ENCODE assay signal across 8 mouse cellular contexts in the genomic region with DNA sequence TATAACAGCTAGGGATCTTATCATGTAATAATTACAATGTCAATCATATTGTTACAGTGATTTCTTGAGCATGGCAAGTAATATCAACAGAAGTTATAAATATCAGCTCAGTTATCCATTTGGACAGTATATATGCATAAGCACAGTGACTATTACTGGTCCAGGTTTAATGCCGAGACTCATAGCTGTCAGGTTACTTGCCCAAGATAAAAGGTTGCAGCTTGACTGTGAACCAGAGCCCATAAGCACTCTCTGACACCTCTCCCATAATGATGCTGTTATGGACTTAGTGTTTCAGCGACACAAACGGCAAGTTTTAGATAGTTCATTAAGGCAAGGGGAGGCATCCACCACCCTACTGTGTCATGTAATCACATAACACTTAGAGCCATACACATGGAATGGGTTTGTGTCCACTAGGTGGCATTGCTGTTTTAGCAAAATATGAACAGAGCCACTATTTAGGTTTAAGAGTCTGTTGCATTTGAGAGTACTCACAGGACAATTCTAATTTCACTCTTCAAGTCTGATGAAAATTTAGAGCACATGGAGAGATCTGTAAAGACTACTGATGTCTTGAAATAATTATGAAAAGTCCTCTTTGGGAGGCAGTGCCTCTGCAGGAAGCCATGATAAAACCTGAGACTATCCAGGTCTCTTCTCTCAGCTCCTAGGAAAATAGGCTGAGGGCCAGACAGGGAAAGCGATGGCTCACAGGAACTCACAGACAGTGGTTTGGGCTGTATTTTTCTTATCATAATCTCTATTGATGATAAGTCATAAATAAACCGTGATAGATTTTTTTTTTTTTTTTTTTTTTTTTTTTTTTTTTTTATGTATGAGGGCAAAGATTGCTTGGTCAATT.
DNase-seq lines count a peak whose midpoint lies in the region; ATAC-seq and TF ChIP-seq lines count a peak whose summit lies in the region.

No protein-coding gene starts in this region.

- no peaks in the 10 kb centered on the region for H3K36me3 ChIP-seq in heart, adult 2 months (ENCODE audit: control insufficient read depth, insufficient read depth, low read length)
- no peaks in the 10 kb centered on the region for H3K36me3 ChIP-seq in heart, embryonic 12.5 days
- H3K36me3 ChIP-seq in kidney, postnatal 0 days (ENCODE audit: insufficient read depth, low read length): no peaks in the 10 kb centered on the region

- ATAC-seq in heart, embryonic 12.5 days (ENCODE audit: insufficient number of reproducible peaks, low FRiP score): no peak
- no peak for ATAC-seq in kidney, postnatal 0 days (replicated peaks; ENCODE audit: low FRiP score, low read depth)
- ATAC-seq in erythroid progenitor cell, adult 5-6 weeks (replicated peaks; ENCODE audit: low FRiP score, poor library complexity, severe bottlenecking): no peak
- ATAC-seq in granulocyte monocyte progenitor cell, adult 5-6 weeks (replicated peaks; ENCODE audit: poor library complexity, severe bottlenecking): no peak

- intact Hi-C loops in heart, adult 2 months (cut with DNase I): loop anchor here (5.0 kb wide), 1 partner anchor 1372 kb away; no protein-coding TSS in a partner anchor

- no peaks in the 10 kb centered on the region for H3K79me2 ChIP-seq in heart, adult 2 months (replicated peaks; ENCODE audit: control insufficient read depth, insufficient read depth, low read length)

- H3K9me3 ChIP-seq in heart, embryonic 12.5 days (replicated peaks): no peaks in the 10 kb centered on the region
- H3K9me3 ChIP-seq in kidney, postnatal 0 days (replicated peaks; ENCODE audit: low read length): no peaks in the 10 kb centered on the region

- H3K27me3 ChIP-seq in heart, adult 2 months (ENCODE audit: control insufficient read depth, insufficient read depth, low read length): no peaks in the 10 kb centered on the region
- no peaks in the 10 kb centered on the region for H3K27me3 ChIP-seq in heart, embryonic 12.5 days (replicated peaks)
- no peaks in the 10 kb centered on the region for H3K27me3 ChIP-seq in kidney, postnatal 0 days (ENCODE audit: insufficient read depth, low read length)

- TF ChIP-seq CTCF in heart, adult 2 months (IDR thresholded peaks at IDR 0.05): peak; percentile 70
- TF ChIP-seq CTCF in kidney, postnatal 0 days (IDR thresholded peaks at IDR 0.05; ENCODE audit: low read depth): peak; percentile 80

- H3K4me3 ChIP-seq in heart, adult 2 months: no peak overlapping the region
- no peak overlapping the region for H3K4me3 ChIP-seq in heart, embryonic 12.5 days
- H3K4me3 ChIP-seq in kidney, postnatal 0 days (replicated peaks; ENCODE audit: low read depth, low read length): no peak overlapping the region

- DNase-seq in heart, adult 2 months: no peak
- peak; percentile 47 for DNase-seq in ES-CJ7 (ENCODE audit: low read depth, low spot score)
- DNase-seq in embryo, embryonic 9.5 days (ENCODE audit: extremely low spot score): peak; percentile 36
- DNase-seq in kidney, postnatal 0 days (ENCODE audit: low spot score): peak; percentile 73
- DNase-seq in lung, postnatal 36 days: peak; percentile 74

- no peak overlapping the region for H3K9ac ChIP-seq in heart, adult 2 months (ENCODE audit: low read depth, low read length)
- no peak overlapping the region for H3K9ac ChIP-seq in heart, embryonic 12.5 days
- H3K9ac ChIP-seq in kidney, postnatal 0 days (ENCODE audit: low read depth, low read length): no peak overlapping the region

- no peak for TF ChIP-seq EP300 in heart, adult 2 months (IDR thresholded peaks at IDR 0.05; ENCODE audit: insufficient read depth, low read depth, low read length)

- H3K4me2 ChIP-seq in heart, embryonic 12.5 days: no peak overlapping the region
- H3K4me2 ChIP-seq in kidney, postnatal 0 days (ENCODE audit: low read length): no peak overlapping the region

- no peaks in the 10 kb centered on the region for H3K4me1 ChIP-seq in heart, adult 2 months (ENCODE audit: control insufficient read depth, insufficient read depth, low read length)
- H3K4me1 ChIP-seq in heart, embryonic 12.5 days (replicated peaks): no peaks in the 10 kb centered on the region
- H3K4me1 ChIP-seq in kidney, postnatal 0 days (replicated peaks; ENCODE audit: insufficient read depth, low read length): no peaks in the 10 kb centered on the region

- no peak overlapping the region for H3K27ac ChIP-seq in heart, adult 2 months
- H3K27ac ChIP-seq in heart, embryonic 12.5 days (ENCODE audit: poor library complexity, severe bottlenecking): no peak overlapping the region
- H3K27ac ChIP-seq in kidney, postnatal 0 days: no peak overlapping the region

- WGBS in heart, adult 2 months: 29% methylated on average over 5 of the region's 5 CpGs
- 46% methylated on average over 5 of the region's 5 CpGs for WGBS in heart, embryonic 12.5 days
- 65% methylated on average over 5 of the region's 5 CpGs for WGBS in kidney, postnatal 0 days

- no peak for TF ChIP-seq POLR2A in heart, adult 2 months (IDR thresholded peaks at IDR 0.05; ENCODE audit: insufficient read depth, low read depth, low read length)

Comparison
In these comparisons a context has a peak if more than half of its experiments do, and no peak if none do; other contexts are left out.
1. DNase-seq: peak in ES-CJ7 (single experiment), embryo, embryonic 9.5 days (single experiment), kidney, postnatal 0 days (single experiment) and lung, postnatal 36 days (single experiment); none in heart, adult 2 months (0 of 2).